Mouse (Mus musculus): ENCODE data around the gene Nanog. TPM values are rescaled to one million over a fixed set of nuclear protein-coding genes. Genes with fewer than 3 reads are reported as not detected.
"Not testable (repeated sequence)": the region's sequence is repeated elsewhere in the genome, so short reads cannot be mapped to it uniquely, and the experiment has no call there.

Gene Nanog
- polyA plus RNA-seq, 1 experiment from 2014 or later = 0.32 TPM

DNA sequence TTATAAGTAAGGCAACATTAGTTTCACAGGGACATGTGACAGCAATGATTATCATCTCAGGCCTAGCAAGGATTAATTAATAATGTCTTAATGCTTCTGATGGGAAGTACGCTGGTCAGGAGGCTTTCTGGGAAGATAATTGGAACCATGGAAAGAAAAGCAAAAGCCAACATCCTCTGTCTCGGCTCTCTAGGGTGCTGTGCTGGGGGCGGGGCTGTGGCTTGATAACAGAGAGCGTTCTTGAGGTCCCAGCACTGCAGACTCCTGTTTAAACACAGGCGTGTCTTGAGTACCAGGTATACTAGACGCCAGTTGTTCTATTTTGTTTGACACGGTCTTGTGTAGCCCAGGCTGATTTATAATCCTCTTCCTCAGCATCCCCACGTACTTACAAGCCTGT is 34.5 kb upstream of the Nanog start:
- Histone ChIP-seq H3K4me3 (no peak overlapping the region), H3K27me3 (ENCODE audit: low read depth, poor library complexity, severe bottlenecking) (no peaks in the 10 kb centered on the region), H3K36me3 (no peaks in the 10 kb centered on the region), H3K27ac (replicated peaks) (no peak overlapping the region), H3K4me1 (peaks cover 11% of the 10 kb centered on the region), H3K9me3 (replicated peaks) (no peaks in the 10 kb centered on the region)
- WGBS = 76% methylated on average over 8 of the region's 8 CpGs
- DNase-seq (ENCODE audit: low spot score) = no peak

DNA sequence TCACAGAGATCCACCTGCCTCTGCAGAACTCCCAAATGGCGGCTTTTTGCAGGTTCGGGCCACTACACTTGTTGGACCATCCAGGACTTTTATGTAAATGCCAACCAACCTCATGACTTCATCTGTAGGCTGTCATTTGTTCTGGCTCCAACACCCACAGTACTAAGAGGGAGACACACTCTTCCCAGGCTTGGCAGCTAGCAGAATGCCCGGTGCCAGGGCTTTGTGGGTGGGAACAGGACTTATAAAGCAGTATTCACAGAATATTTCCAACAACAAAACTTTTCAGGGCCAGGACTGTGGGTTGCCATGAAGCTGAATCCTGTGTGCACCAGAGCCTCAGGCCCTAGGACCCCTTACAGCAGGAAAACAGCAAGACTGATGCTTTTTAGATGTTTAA is 24.6 kb upstream of the Nanog start:
- WGBS = 93% methylated on average over 3 of the region's 3 CpGs

DNA sequence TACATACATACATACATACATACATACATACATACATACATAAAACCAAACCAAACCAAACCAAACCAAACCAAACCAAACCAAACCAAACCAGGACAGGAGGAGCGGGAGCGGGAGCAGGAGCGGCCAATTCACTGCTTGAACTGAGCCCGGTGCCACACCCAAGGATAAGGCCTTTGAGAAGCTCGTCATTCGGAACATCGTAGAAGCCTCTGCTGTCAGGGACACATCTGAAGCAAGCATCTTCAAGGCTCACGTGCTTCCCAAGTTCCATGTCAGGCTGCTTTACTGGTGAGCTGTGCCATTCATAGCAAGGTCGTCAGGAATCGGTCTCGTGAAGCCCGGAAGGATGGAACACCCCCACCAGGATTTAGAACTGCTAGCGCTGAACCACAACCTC is 20.6 kb upstream of the Nanog start:
- Histone ChIP-seq H3K27ac (replicated peaks) (no peak overlapping the region), H3K4me1 (no peaks in the 10 kb centered on the region), H3K4me3 (no peak overlapping the region), H3K9me3 (replicated peaks) (no peaks in the 10 kb centered on the region), H3K36me3 (no peaks in the 10 kb centered on the region), H3K27me3 (ENCODE audit: low read depth, poor library complexity, severe bottlenecking) (no peaks in the 10 kb centered on the region)
- no peak for DNase-seq (ENCODE audit: low spot score)
- WGBS = 91% methylated on average over 13 of the region's 13 CpGs

More for the DNA sequence above, 24.6 kb upstream of the Nanog start:
- Histone ChIP-seq H3K9me3 (replicated peaks) (no peaks in the 10 kb centered on the region), H3K36me3 (no peaks in the 10 kb centered on the region), H3K4me1 (no peaks in the 10 kb centered on the region), H3K4me3 (no peak overlapping the region), H3K27me3 (ENCODE audit: low read depth, poor library complexity, severe bottlenecking) (no peaks in the 10 kb centered on the region), H3K27ac (replicated peaks) (no peak overlapping the region)
- DNase-seq (ENCODE audit: low spot score) = no peak

- DNase-seq (ENCODE audit: low spot score) = no peak
- Histone ChIP-seq H3K36me3 (no peaks in the 10 kb centered on the region), H3K9me3 (replicated peaks) (no peaks in the 10 kb centered on the region), H3K27me3 (ENCODE audit: low read depth, poor library complexity, severe bottlenecking) (no peaks in the 10 kb centered on the region), H3K4me3 (no peak overlapping the region), H3K27ac (replicated peaks) (no peak overlapping the region), H3K4me1 (no peaks in the 10 kb centered on the region)
- WGBS = 87% methylated on average over 6 of the region's 6 CpGs
Observed at GRCm38 (mm10) chr6:122689411-122690055, 17.8 kb upstream of the Nanog start.

GRCm38 (mm10) chr6:122690082-122690481 is 17.2 kb upstream of the Nanog start:
- Histone ChIP-seq H3K27me3 (ENCODE audit: low read depth, poor library complexity, severe bottlenecking) (no peaks in the 10 kb centered on the region), H3K9me3 (replicated peaks) (no peaks in the 10 kb centered on the region), H3K27ac (replicated peaks) (no peak overlapping the region), H3K4me1 (no peaks in the 10 kb centered on the region), H3K36me3 (no peaks in the 10 kb centered on the region), H3K4me3 (no peak overlapping the region)
- no peak for DNase-seq (ENCODE audit: low spot score)
- WGBS = 82% methylated on average over 5 of the region's 5 CpGs

DNA sequence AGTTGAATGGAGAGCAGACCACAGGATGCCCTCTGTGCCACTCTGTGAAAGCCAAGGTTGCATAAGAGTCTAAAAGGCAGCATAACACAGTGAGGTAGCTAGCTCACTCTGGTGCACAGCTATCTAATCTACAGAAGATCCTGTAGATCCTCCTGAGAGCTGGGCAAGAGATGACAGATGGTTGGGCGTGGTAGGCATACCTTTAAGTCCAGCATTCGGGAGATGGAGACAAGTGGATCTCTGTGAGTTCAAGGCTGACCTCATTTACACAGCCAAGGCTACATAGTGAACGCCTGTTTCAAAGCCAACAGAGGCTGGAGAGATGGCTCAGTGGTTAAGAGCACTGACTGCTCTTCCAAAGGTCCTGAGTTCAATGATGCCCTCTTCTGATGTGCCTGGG is 11.9 kb upstream of the Nanog start:
- 91% methylated on average over 3 of the region's 3 CpGs for WGBS
- Histone ChIP-seq H3K4me1 (no peaks in the 10 kb centered on the region), H3K27ac (replicated peaks) (no peak overlapping the region), H3K4me3 (no peak overlapping the region), H3K9me3 (replicated peaks) (no peaks in the 10 kb centered on the region), H3K27me3 (ENCODE audit: low read depth, poor library complexity, severe bottlenecking) (no peaks in the 10 kb centered on the region), H3K36me3 (no peaks in the 10 kb centered on the region)
- DNase-seq (ENCODE audit: low spot score) = no peak

DNA sequence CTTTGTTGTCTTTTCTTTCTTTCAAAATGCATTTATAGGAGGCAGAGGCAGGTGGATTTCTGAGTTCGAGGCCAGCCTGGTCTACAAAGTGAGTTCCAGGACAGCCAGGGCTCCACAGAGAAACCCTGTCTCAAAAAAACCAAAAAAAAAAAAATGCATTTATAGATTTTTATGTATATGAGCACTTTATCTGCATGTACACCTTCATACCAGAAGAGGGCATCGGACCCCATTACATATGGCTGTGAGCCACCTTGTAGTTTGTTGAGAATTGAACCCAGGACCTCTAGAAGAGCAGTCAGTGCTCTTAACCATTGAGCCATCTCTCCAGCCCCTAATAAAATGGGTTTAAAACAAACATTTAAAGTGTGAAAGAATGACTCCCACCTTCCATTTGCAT is 7.7 kb upstream of the Nanog start:
- H3K9me3 ChIP-seq (replicated peaks); H3K27ac ChIP-seq (replicated peaks); H3K36me3 ChIP-seq; H3K27me3 ChIP-seq (ENCODE audit: low read depth, poor library complexity, severe bottlenecking); DNase-seq (ENCODE audit: low spot score); H3K4me3 ChIP-seq: not testable (repeated sequence)
- WGBS = 94% methylated on average over 2 of the region's 2 CpGs
- H3K4me1 ChIP-seq = peaks cover 14% of the 10 kb centered on the region

DNA sequence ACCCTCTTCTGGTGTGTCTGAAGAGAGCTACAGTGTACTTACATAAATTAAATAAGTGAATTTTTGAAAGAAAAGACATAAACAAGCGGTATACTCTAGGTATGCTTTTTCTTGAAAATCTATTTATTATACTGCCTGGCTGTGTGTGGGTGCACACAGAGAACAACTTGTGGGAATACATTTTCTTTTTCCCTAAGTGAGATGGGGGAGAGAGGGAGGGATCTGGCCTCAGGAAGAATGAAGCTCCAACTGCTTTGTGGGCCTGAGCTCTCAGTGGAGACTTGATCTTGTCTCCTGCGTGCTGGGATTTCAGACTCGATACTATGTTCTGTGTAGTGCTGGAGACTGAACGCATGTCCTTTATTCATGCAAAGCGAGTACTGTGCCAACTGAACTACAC is 5.5 kb upstream of the Nanog start:
- Histone ChIP-seq H3K9me3 (replicated peaks) (no peaks in the 10 kb centered on the region), H3K27ac (replicated peaks) (no peak overlapping the region), H3K27me3 (ENCODE audit: low read depth, poor library complexity, severe bottlenecking) (peaks cover 10% of the 10 kb centered on the region), H3K4me3 (no peak overlapping the region), H3K4me1 (peaks cover 21% of the 10 kb centered on the region), H3K36me3 (no peaks in the 10 kb centered on the region)
- DNase-seq (ENCODE audit: low spot score) = no peak
- WGBS = 81% methylated on average over 5 of the region's 5 CpGs

DNA sequence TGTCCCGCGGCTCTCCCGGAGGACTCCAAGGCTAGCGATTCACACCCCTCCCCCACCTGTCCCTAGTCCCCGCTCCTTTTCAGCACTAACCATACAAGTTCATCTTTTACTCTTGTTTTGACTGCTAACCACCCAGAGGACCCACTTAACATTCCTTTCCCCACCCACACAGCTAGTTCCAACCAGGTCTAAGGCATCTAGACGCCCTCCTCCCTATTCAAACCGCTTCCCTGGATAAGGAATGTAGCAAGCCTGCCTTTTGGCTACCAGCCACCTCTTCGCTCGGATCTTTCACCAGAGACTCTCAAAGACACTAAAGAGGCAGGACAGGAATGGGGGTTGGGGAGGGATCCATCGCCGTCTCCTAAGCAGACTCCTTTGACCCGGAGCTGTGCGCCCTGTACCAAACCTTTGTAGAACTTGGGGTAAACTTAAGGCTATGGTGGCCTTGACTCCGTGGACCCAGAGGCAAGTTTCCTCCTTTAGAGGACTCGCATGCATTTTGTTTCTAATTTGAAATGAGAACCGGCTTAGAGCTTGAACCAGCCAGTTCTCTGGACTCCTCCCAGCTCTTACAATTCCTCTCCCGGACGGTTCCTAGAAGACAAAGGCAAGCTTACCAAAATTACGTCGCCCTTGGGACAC is 4.7 kb upstream of the Nanog start:
- peak overlapping the region; percentile 38 for H3K27ac ChIP-seq (replicated peaks)
- peak; percentile 46 for DNase-seq (ENCODE audit: low spot score)
- no peaks in the 10 kb centered on the region for H3K9me3 ChIP-seq (replicated peaks)
- H3K36me3 ChIP-seq = no peaks in the 10 kb centered on the region
- peak overlapping the region; percentile 28 for H3K4me3 ChIP-seq
- 5% methylated on average over 20 of the region's 20 CpGs for WGBS
- peaks cover 28% of the 10 kb centered on the region for H3K4me1 ChIP-seq
- peaks cover 18% of the 10 kb centered on the region for H3K27me3 ChIP-seq (ENCODE audit: low read depth, poor library complexity, severe bottlenecking)

GRCm38 (mm10) chr6:122703251-122703650 is 4.0 kb upstream of the Nanog start:
- Histone ChIP-seq H3K9me3 (replicated peaks) (no peaks in the 10 kb centered on the region), H3K4me3 (no peak overlapping the region), H3K36me3 (no peaks in the 10 kb centered on the region), H3K27me3 (ENCODE audit: low read depth, poor library complexity, severe bottlenecking) (peaks cover 25% of the 10 kb centered on the region), H3K27ac (replicated peaks) (peak overlapping the region; percentile 38; the same call in 1 of the 2 replicates), H3K4me1 (peaks cover 28% of the 10 kb centered on the region)
- no peak for DNase-seq (ENCODE audit: low spot score)
- 11% methylated on average over 6 of the region's 6 CpGs for WGBS

- peaks cover 28% of the 10 kb centered on the region for H3K4me1 ChIP-seq
- H3K36me3 ChIP-seq = no peaks in the 10 kb centered on the region
- H3K9me3 ChIP-seq (replicated peaks) = no peaks in the 10 kb centered on the region
- DNase-seq (ENCODE audit: low spot score) = no peak
- peaks cover 27% of the 10 kb centered on the region for H3K27me3 ChIP-seq (ENCODE audit: low read depth, poor library complexity, severe bottlenecking)
- no peak overlapping the region for H3K27ac ChIP-seq (replicated peaks)
- WGBS = 18% methylated on average over 1 of the region's 1 CpGs
- no peak overlapping the region for H3K4me3 ChIP-seq
Observed at GRCm38 (mm10) chr6:122703706-122704105, 3.6 kb upstream of the Nanog start.

DNA sequence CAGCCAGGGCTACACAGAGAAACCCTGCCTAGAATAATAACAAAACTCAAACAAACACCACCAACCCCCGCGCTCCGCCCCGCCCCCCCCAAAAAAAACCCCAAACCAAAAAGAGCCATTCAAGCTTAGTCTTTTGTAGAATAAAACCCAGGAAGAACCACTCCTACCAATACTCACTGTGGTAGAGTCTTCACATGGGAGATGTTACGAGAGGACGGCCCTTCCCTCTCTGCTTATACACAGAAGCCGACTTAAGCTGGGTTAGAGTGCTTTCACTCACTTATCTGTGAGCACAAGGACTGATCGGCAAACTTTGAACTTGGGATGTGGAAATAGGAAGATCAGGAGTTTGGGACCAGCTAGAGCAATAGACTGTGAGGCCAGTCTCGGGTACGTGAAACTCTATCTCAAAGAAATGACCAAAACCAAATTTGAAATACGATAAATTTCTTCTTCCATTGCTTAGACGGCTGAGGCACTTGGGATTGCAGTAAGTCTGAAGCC is 900 bp upstream of the Nanog start:
- Histone ChIP-seq H3K27me3 (ENCODE audit: low read depth, poor library complexity, severe bottlenecking) (peaks cover 27% of the 10 kb centered on the region), H3K4me1 (peaks cover 28% of the 10 kb centered on the region), H3K9me3 (replicated peaks) (no peaks in the 10 kb centered on the region), H3K36me3 (no peaks in the 10 kb centered on the region), H3K27ac (replicated peaks) (no peak overlapping the region), H3K4me3 (no peak overlapping the region)
- WGBS = 68% methylated on average over 12 of the region's 12 CpGs
- no peak for DNase-seq (ENCODE audit: low spot score)

DNA sequence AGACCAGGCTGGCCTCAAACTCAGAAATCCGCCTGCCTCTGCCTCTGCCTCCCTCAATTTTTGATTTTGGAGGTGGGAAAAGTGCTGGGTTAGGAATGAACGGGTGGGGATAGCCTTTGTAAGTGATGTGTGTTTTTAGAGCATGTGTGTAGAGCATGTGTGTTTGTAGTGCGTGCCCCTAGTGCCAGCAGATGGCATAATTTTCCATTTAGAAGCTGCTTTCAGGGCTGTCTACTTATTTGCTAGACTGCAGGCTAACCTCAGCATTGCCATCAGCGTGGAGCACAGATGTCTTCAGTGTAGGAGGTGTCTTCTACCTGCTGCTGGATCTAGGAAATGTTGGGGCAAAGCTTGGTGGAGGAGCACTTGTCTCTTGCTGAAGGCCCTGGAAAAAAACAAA is 1.5 kb downstream of the Nanog start:
- H3K36me3 ChIP-seq = no peaks in the 10 kb centered on the region
- H3K27me3 ChIP-seq (ENCODE audit: low read depth, poor library complexity, severe bottlenecking) = peaks cover 27% of the 10 kb centered on the region
- DNase-seq (ENCODE audit: low spot score) = no peak
- H3K27ac ChIP-seq (replicated peaks) = no peak overlapping the region
- H3K4me1 ChIP-seq = peaks cover 15% of the 10 kb centered on the region
- H3K9me3 ChIP-seq (replicated peaks) = no peaks in the 10 kb centered on the region
- WGBS = 82% methylated on average over 4 of the region's 4 CpGs
- H3K4me3 ChIP-seq = no peak overlapping the region

Data from midbrain, embryonic 10.5 days (tissue).